Mouse (Mus musculus) forebrain, embryonic 16.5 days (tissue): Measurements from ENCODE around the gene Kcnb1. TPM values are rescaled to one million over a fixed set of nuclear protein-coding genes. Genes with fewer than 3 reads are reported as not detected.

ENCODE experiments used
- ATAC-seq: fragments of 200-750 bp; cut with Nextera tagmentation; 2 replicates; pipeline ENCODE4 v1.8.0; 2017; ENCODE audit warnings: mild to moderate bottlenecking, moderate library complexity
- H3K27ac ChIP-seq: fragments of 300-500 bp; sonication (generic); 2 replicates; pipeline ENCODE4 v1.5.1; 2014; ENCODE audit warnings: low read length, control low read depth
- H3K27me3 ChIP-seq: fragments of 300-500 bp; sonication (generic); replicated peaks from 2 replicates; pipeline ENCODE4 v1.6.1; 2014; ENCODE audit warnings: low read length; ENCODE audit not compliant: control insufficient read depth, insufficient read depth
- H3K36me3 ChIP-seq: fragments of 300-500 bp; sonication (generic); 2 replicates; pipeline ENCODE4 v1.6.1; 2014; ENCODE audit not compliant: control insufficient read depth, insufficient read depth
- H3K4me1 ChIP-seq: fragments of 300-500 bp; sonication (generic); replicated peaks from 2 replicates; pipeline ENCODE4 v1.6.1; 2014; ENCODE audit warnings: low read length; ENCODE audit not compliant: control insufficient read depth, insufficient read depth
- H3K4me2 ChIP-seq: fragments of 300-500 bp; sonication (generic); 2 replicates; pipeline ENCODE4 v1.6.1; 2014; ENCODE audit warnings: mild to moderate bottlenecking, low read length, control low read depth
- H3K4me3 ChIP-seq: fragments of 300-500 bp; sonication (generic); replicated peaks from 2 replicates; pipeline ENCODE4 v1.5.1; 2014; ENCODE audit warnings: mild to moderate bottlenecking, low read length, control low read depth
- H3K9ac ChIP-seq: fragments of 300-500 bp; sonication (generic); replicated peaks from 2 replicates; pipeline ENCODE4 v1.6.1; 2014; ENCODE audit warnings: low read depth, low read length, control low read depth
- H3K9me3 ChIP-seq: fragments of 300-500 bp; sonication (generic); 2 replicates; pipeline ENCODE4 v1.6.1; 2016; ENCODE audit warnings: low read length; ENCODE audit not compliant: control insufficient read depth
- WGBS: fragments of 180-500 bp; shearing (Covaris S2); extraction: QIAGEN DNeasy Blood & Tissue Kit; methylation state at CpG from one replicate; pipeline ENCODE4 v1.1.7; 2014; 5-methylcytosine and 5-hydroxymethylcytosine counted together
- polyA plus RNA-seq: library from polyadenylated mRNA; unstranded; fragments of >200 nt; fragmentation: Nextera tagmentation; extraction: Ambion mirVana; gene quantifications from 2 replicates; pipeline ENCODE4 v1.2.1, GENCODE M21; 2015

The Kcnb1 gene
- polyA plus RNA-seq, 1 experiment from 2014 or later: 3.2 TPM

GRCm38 (mm10) chr2:167076352-167076751 lies 113.6 kb downstream of the Kcnb1 start:
- H3K27me3 ChIP-seq: no peaks in the 10 kb centered on the region
- H3K4me1 ChIP-seq: peaks cover 12% of the 10 kb centered on the region
- H3K4me3 ChIP-seq: no peak overlapping the region
- ATAC-seq: no peak
- no peaks in the 10 kb centered on the region for H3K36me3 ChIP-seq
- no peak overlapping the region for H3K4me2 ChIP-seq
- H3K9me3 ChIP-seq: no peaks in the 10 kb centered on the region
- no peak overlapping the region for H3K9ac ChIP-seq
- H3K27ac ChIP-seq: no peak overlapping the region
- WGBS: 94% methylated on average over 4 of the region's 4 CpGs

- H3K4me2 ChIP-seq: no peak overlapping the region
- no peaks in the 10 kb centered on the region for H3K27me3 ChIP-seq
- no peaks in the 10 kb centered on the region for H3K9me3 ChIP-seq
- no peak overlapping the region for H3K4me3 ChIP-seq
- WGBS: 89% methylated on average over 5 of the region's 5 CpGs
- peaks cover 7% of the 10 kb centered on the region for H3K4me1 ChIP-seq
- no peak for ATAC-seq
- H3K27ac ChIP-seq: no peak overlapping the region
- no peak overlapping the region for H3K9ac ChIP-seq
- H3K36me3 ChIP-seq: no peaks in the 10 kb centered on the region
Measured at GRCm38 (mm10) chr2:167074587-167074986, 115.4 kb downstream of the Kcnb1 start.

GRCm38 (mm10) chr2:167071641-167072601 lies 118.0 kb downstream of the Kcnb1 start:
- H3K4me2 ChIP-seq: peak overlapping the region; percentile 65
- H3K9ac ChIP-seq: peak overlapping the region; percentile 67
- H3K36me3 ChIP-seq: no peaks in the 10 kb centered on the region
- no peaks in the 10 kb centered on the region for H3K4me1 ChIP-seq
- ATAC-seq: peak; percentile 98
- no peaks in the 10 kb centered on the region for H3K27me3 ChIP-seq
- H3K27ac ChIP-seq: peak overlapping the region; percentile 85
- H3K4me3 ChIP-seq: peak overlapping the region; percentile 53
- 6% methylated on average over 22 of the region's 22 CpGs for WGBS
- no peaks in the 10 kb centered on the region for H3K9me3 ChIP-seq

GRCm38 (mm10) chr2:167071266-167071640 lies 118.7 kb downstream of the Kcnb1 start:
- WGBS: 25% methylated on average over 12 of the region's 12 CpGs
- peak; percentile 3; the same call in 1 of the 2 replicates for ATAC-seq

GRCm38 (mm10) chr2:167070341-167070740 lies 119.6 kb downstream of the Kcnb1 start:
- Histone ChIP-seq H3K27ac (no peak overlapping the region), H3K4me1 (peaks cover 6% of the 10 kb centered on the region), H3K4me2 (no peak overlapping the region), H3K9me3 (no peaks in the 10 kb centered on the region), H3K27me3 (no peaks in the 10 kb centered on the region), H3K36me3 (peaks cover 8% of the 10 kb centered on the region), H3K4me3 (no peak overlapping the region), H3K9ac (no peak overlapping the region)
- ATAC-seq: no peak
- 57% methylated on average over 6 of the region's 6 CpGs for WGBS

More at GRCm38 (mm10) chr2:167071266-167071640, 118.7 kb downstream of the Kcnb1 start:
- no peaks in the 10 kb centered on the region; the same call in 1 of the 2 replicates for H3K36me3 ChIP-seq
- peak overlapping the region; percentile 67 for H3K9ac ChIP-seq
- H3K27me3 ChIP-seq: no peaks in the 10 kb centered on the region
- H3K27ac ChIP-seq: peak overlapping the region; percentile 85
- peak overlapping the region; percentile 65 for H3K4me2 ChIP-seq
- no peaks in the 10 kb centered on the region for H3K4me1 ChIP-seq
- peak overlapping the region; percentile 53 for H3K4me3 ChIP-seq
- no peaks in the 10 kb centered on the region for H3K9me3 ChIP-seq

GRCm38 (mm10) chr2:167067575-167067974 lies 122.4 kb downstream of the Kcnb1 start:
- no peaks in the 10 kb centered on the region for H3K9me3 ChIP-seq
- WGBS: 52% methylated on average over 6 of the region's 6 CpGs
- no peaks in the 10 kb centered on the region for H3K27me3 ChIP-seq
- peaks cover 15% of the 10 kb centered on the region for H3K4me1 ChIP-seq
- ATAC-seq: no peak
- no peak overlapping the region for H3K9ac ChIP-seq
- H3K4me2 ChIP-seq: no peak overlapping the region
- no peak overlapping the region for H3K27ac ChIP-seq
- H3K36me3 ChIP-seq: peaks cover 11% of the 10 kb centered on the region
- H3K4me3 ChIP-seq: no peak overlapping the region

- Histone ChIP-seq H3K9ac (no peak overlapping the region), H3K36me3 (peaks cover 11% of the 10 kb centered on the region), H3K4me2 (no peak overlapping the region), H3K27ac (no peak overlapping the region), H3K9me3 (no peaks in the 10 kb centered on the region), H3K27me3 (no peaks in the 10 kb centered on the region), H3K4me1 (peaks cover 16% of the 10 kb centered on the region), H3K4me3 (no peak overlapping the region)
- 24% methylated on average over 6 of the region's 6 CpGs for WGBS
- ATAC-seq: no peak
Measured at GRCm38 (mm10) chr2:167066528-167067516, 123.1 kb downstream of the Kcnb1 start.

- 71% methylated on average over 1 of the region's 1 CpGs for WGBS
- Histone ChIP-seq H3K4me2 (no peak overlapping the region), H3K36me3 (peaks cover 11% of the 10 kb centered on the region), H3K4me3 (no peak overlapping the region), H3K4me1 (peaks cover 24% of the 10 kb centered on the region), H3K9me3 (no peaks in the 10 kb centered on the region), H3K9ac (no peak overlapping the region), H3K27ac (no peak overlapping the region), H3K27me3 (no peaks in the 10 kb centered on the region)
- no peak for ATAC-seq
Measured at GRCm38 (mm10) chr2:167066031-167066430, 123.9 kb downstream of the Kcnb1 start.
